Mouse (Mus musculus) adrenal gland, adult 2 months (tissue): ENCODE results near the gene Ubash3b. TPM values are rescaled to one million over a fixed set of nuclear protein-coding genes. Genes with fewer than 3 reads are reported as not detected.

Source experiments
- DNase-seq: peaks from one replicate; pipeline ENCODE4 v3.0.0; 2021
- polyA plus RNA-seq: library from polyadenylated mRNA; depleted of rRNA; stranded (reverse); fragments of >200 nt; gene quantifications from 2 replicates; pipeline ENCODE4 v1.2.3, GENCODE M21; 2012
- total RNA-seq, 2 experiments: library from RNA; stranded (reverse); gene quantifications; 2 replicates each; pipeline ENCODE4 v1.2.3; 2021

The Ubash3b gene
- total and polyA plus RNA-seq, 3 experiments, result 1.9 to 2.5 (median 2.1) TPM

- DNase-seq, result peak; percentile 21
These were observed 110.2 kb downstream of the Ubash3b start for GRCm38 (mm10) chr9:41051080-41051932.

DNA sequence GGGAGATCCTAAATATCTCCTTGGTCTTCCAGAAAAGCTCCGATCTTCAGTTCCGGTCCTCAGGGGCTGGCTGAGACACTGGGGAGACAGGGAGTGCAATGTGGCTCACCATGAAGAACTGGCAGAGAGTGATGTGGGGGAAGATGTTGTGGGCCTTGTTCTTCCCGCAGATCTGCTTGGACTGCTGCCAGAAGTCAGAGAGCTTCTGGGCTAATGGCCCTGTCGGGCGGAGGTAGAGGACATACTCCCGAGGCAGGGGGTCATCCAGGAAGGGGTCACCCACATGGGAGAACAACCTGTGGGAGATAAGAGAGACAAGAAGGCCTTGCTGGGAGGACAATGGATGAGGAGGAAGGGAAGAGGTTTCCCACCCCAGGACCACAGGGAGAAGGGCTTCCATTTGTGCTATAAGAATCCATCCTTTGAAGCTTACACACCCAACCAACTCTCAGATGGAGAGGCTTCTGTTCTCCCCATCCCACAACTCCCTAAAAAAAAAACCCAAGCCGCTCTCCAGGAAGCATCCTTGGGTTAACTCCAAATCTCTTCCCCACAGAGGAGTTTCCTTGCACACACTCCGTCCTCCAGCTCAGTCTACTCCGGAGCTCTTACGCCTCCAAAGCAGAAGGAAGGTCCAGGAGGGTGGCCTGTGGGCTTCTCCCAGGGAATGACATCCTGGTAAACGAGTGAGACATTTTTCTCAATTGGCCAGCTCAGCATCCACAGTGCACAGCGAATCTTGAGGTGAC is 111.0 kb downstream of the Ubash3b start:
- DNase-seq, result no peak

DNA sequence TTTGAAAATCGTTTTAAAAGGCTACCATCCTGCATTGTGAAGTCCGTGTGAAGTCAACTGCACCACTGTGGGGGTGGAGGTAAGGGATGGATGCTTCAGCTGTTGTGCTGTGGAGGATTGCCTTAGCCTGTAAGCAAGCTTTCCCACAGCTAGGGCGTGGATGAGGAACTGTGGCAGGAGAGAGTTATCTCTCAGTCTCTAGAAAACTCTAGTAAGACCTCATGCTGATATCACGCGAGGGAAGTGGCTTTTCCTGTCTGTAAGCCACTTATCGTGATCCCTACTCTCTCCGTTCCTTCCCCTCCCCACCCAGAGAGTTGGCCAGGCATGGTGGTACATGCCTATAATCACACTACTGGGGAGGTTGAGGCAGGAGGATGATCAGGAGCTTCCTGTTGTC is 112.2 kb downstream of the Ubash3b start:
- no peak for DNase-seq

GRCm38 (mm10) chr9:41048820-41049219 is 112.7 kb downstream of the Ubash3b start:
- DNase-seq, result no peak

GRCm38 (mm10) chr9:41048216-41048615 is 113.3 kb downstream of the Ubash3b start:
- no peak for DNase-seq

- no peak for DNase-seq
These were observed 113.8 kb downstream of the Ubash3b start for GRCm38 (mm10) chr9:41047654-41048053.

DNA sequence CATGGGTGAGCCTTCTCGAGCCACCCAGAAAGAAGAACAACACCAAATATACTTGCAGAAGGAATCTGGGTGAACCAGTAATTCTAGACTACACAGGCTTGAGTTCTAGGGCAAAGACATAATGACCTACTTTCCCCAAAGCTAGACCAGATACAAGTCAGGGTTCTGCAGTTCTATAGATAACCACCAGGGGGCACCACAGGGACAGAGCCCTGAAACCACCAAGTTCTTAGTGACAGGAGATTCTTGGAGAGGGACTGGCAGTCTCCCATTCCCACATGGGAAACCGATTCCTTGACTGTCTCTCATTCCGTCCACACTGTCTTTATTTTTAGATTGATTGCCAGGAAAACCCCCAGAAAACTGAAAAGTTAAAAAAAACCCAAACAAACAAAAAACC is 116.9 kb downstream of the Ubash3b start:
- DNase-seq, result peak; percentile 86

GRCm38 (mm10) chr9:41043641-41044040 is 117.9 kb downstream of the Ubash3b start:
- no peak for DNase-seq

- peak; percentile 12 for DNase-seq
These were observed 120.1 kb downstream of the Ubash3b start for GRCm38 (mm10) chr9:41041404-41041803.

GRCm38 (mm10) chr9:41038150-41038664 is 123.3 kb downstream of the Ubash3b start:
- no peak for DNase-seq

GRCm38 (mm10) chr9:41031590-41032489 is 129.7 kb downstream of the Ubash3b start:
- no peak for DNase-seq

- no peak for DNase-seq
These were observed 131.7 kb downstream of the Ubash3b start for GRCm38 (mm10) chr9:41029827-41030226.

DNA sequence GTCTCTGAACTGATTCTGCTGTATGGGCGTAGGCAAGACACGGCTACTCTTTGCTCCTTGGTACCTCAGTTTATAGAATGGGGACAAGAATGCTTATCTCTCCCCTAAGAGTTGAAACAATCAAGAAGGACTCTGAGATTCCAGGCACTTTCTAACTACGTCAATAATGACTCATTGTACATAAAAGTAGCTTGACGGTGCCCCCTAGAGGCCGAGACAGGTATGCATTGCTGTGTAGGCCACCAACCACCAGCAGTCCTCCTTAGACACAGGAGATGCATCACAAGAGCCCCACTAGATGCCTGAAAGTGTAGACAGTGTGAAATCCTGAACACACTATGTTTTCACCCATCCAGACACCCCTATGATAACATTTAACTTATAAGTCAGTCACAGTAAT is 133.0 kb downstream of the Ubash3b start:
- peak; percentile 25 for DNase-seq

- DNase-seq, result no peak
These were observed 139.8 kb downstream of the Ubash3b start for GRCm38 (mm10) chr9:41021690-41022089.

- DNase-seq, result no peak
These were observed 141.0 kb downstream of the Ubash3b start for GRCm38 (mm10) chr9:41020486-41020885.

DNA sequence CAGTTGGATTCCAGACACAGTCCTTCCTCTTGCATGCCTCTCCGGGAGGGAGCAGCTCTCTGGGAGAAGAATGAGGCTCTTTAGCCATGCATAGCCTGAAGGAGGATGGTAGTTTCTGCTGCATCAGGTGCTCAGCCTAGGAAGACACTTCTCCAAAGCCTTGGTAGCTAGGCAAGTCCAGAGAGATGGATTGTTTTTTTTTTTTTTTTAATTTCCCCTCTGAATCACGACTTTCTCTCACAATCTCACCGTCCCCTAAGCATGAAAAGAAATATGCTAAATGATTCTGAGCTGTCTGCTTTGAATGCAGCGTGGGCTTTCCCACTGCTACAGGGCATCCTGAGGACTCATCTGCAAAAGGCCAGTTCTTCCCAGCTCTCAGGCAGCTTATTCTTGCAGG is 147.0 kb downstream of the Ubash3b start:
- no peak for DNase-seq

GRCm38 (mm10) chr9:41012456-41012855 is 149.0 kb downstream of the Ubash3b start:
- DNase-seq, result no peak

DNA sequence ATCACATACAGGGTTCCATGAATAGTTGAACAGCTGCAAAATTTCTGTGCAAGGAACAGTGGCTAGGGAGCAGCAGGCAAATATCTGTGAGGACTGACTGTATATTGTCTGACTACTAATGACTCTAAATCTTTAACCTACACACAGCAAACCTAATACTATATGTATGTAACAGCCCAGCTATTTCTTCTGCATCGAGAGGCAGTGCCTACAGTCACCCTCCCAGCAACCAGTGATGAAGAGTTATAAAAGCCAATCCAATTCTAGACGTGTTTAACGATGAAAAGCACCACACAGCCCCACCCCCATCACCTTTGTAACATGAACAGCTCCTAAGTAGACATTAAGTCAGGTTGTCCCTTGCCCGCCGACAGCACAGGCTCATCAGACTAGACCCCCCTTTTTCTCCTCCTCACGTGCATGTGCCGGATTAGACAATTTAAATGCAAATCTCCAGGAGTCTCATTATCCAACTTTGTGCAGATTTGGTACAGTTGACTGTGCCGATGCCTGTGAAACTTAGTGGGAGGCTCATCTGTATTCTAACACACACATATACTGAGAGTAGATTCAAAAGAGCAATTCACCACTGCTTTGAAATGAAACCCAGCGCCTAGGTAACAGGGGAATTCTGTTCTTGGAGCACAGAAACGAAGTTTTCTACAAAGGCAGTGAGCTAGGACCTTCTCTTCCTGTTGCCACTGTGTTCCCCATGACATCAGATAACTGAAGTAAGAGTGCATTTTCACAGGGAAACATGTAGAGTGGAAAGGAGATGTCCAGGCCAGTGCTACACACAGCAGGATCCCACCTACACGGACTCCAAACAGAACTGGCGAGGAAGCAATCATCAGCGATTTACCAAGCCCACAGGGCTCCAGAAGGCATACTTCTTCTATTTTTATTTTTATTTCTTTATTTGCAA is 149.7 kb downstream of the Ubash3b start:
- no peak for DNase-seq

DNA sequence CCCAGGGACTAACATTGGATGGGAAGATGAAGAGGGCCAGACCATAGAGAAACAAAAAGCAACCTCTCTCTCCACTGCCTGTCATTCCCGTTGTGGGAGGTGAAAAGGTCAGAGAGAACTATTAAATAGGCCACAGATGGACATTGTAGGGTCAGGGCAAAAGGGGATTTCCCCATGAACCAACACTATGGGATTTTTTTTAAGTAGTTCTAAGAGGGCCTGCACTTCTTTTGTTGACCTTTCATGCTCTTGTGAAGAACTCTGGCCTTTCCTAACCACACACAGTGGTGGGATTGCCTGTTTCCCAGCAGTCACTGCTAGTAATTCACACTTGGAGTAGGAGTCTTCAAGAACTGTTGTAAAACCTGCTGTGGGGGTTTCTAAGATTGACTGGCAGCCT is 153.7 kb downstream of the Ubash3b start:
- no peak for DNase-seq

DNA sequence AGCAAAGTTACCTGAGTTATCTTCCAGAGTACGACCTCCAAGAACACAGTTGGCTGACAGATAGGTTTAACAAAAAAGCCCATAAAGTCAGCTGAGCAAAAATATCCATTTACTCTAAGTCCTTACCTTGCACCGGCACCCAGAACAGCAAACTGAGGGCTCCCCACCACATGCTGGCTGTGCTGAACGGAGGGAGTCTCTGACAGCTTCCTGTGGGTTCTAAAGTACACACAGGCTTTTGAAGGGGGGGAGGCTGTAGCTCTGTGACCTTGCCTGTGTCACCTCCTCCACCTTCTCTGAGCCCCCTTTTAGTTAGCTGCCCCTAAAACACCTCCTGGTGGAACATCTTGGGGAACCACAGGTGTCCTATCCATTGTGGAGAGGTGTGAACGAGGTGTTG is 157.1 kb downstream of the Ubash3b start, which contains the start of gene Crtam:
TSS of gene Crtam (minus strand) at position 214 of the 400 bp plus-strand sequence.
- DNase-seq, result no peak
